Mouse (Mus musculus): ENCODE measurements around the gene Slc4a1.
"Not testable (repeated sequence)": the region's sequence is repeated elsewhere in the genome, so short reads cannot be mapped to it uniquely, and the experiment has no call there.

Slc4a1 gene

GRCm38 (mm10) chr11:102366103-102366502, at the start of gene Slc4a1:
Slc4a1 (minus strand) TSS chr11:102366203.
- DNase-seq (ENCODE audit: low read depth, low spot score), result not testable (repeated sequence)

- DNase-seq (ENCODE audit: low read depth, low spot score), result no peak
These were observed 49.2 kb upstream of the Slc4a1 start for GRCm38 (mm10) chr11:102415034-102415802.

- DNase-seq (ENCODE audit: low read depth, low spot score), result no peak
These were observed 47.1 kb upstream of the Slc4a1 start for GRCm38 (mm10) chr11:102413059-102413458.

- peak; percentile 91 for DNase-seq (ENCODE audit: low read depth, low spot score)
These were observed 45.7 kb upstream of the Slc4a1 start for GRCm38 (mm10) chr11:102411704-102412103.

- DNase-seq (ENCODE audit: low read depth, low spot score), result no peak
These were observed 45.1 kb upstream of the Slc4a1 start for GRCm38 (mm10) chr11:102411061-102411460.

- DNase-seq (ENCODE audit: low read depth, low spot score), result not testable (repeated sequence)
These were observed 44.3 kb upstream of the Slc4a1 start for GRCm38 (mm10) chr11:102410345-102410744.

- no peak for DNase-seq (ENCODE audit: low read depth, low spot score)
These were observed 43.9 kb upstream of the Slc4a1 start for GRCm38 (mm10) chr11:102409795-102410330.

- DNase-seq (ENCODE audit: low read depth, low spot score), result no peak
These were observed 43.1 kb upstream of the Slc4a1 start for GRCm38 (mm10) chr11:102408888-102409794.

- peak; percentile 100 for DNase-seq (ENCODE audit: low read depth, low spot score)
These were observed 42.4 kb upstream of the Slc4a1 start for GRCm38 (mm10) chr11:102408344-102408876.

GRCm38 (mm10) chr11:102407834-102408215, 41.8 kb upstream of the Slc4a1 start, which contains the start of gene Slc25a39:
Slc25a39 (minus strand) TSS chr11:102407946.
- DNase-seq (ENCODE audit: low read depth, low spot score), result no peak

GRCm38 (mm10) chr11:102406900-102407833, 41.2 kb upstream of the Slc4a1 start:
- DNase-seq (ENCODE audit: low read depth, low spot score), result peak; percentile 86

GRCm38 (mm10) chr11:102406401-102406800, 40.4 kb upstream of the Slc4a1 start:
- no peak for DNase-seq (ENCODE audit: low read depth, low spot score)

- no peak for DNase-seq (ENCODE audit: low read depth, low spot score)
These were observed 39.7 kb upstream of the Slc4a1 start for GRCm38 (mm10) chr11:102405544-102406285.

- DNase-seq (ENCODE audit: low read depth, low spot score), result no peak
These were observed 38.4 kb upstream of the Slc4a1 start for GRCm38 (mm10) chr11:102404161-102405010.

- no peak for DNase-seq (ENCODE audit: low read depth, low spot score)
These were observed 37.7 kb upstream of the Slc4a1 start for GRCm38 (mm10) chr11:102403657-102404056.

GRCm38 (mm10) chr11:102401898-102402500, 36.0 kb upstream of the Slc4a1 start:
- no peak for DNase-seq (ENCODE audit: low read depth, low spot score)

- no peak for DNase-seq (ENCODE audit: low read depth, low spot score)
These were observed 34.6 kb upstream of the Slc4a1 start for GRCm38 (mm10) chr11:102400513-102401084.

- no peak for DNase-seq (ENCODE audit: low read depth, low spot score)
These were observed 33.6 kb upstream of the Slc4a1 start for GRCm38 (mm10) chr11:102399610-102400072.

All from R1 (cell line).